Mouse (Mus musculus) neural tube, embryonic 11.5 days (tissue): ENCODE data around the gene BC035044. TPM values are rescaled to one million over a fixed set of nuclear protein-coding genes. Genes with fewer than 3 reads are reported as not detected.
"Not testable (repeated sequence)": the region's sequence is repeated elsewhere in the genome, so short reads cannot be mapped to it uniquely, and the experiment has no call there.

Experiments used
- ATAC-seq: fragments of 200-750 bp; cut with Nextera tagmentation; 2 replicates; pipeline ENCODE4 v1.8.0; 2017; ENCODE audit warnings: moderate number of reproducible peaks, mild to moderate bottlenecking, moderate TSS enrichment, moderate library complexity; ENCODE audit not compliant: insufficient read depth, low FRiP score, low TSS enrichment
- DNase-seq: peaks from one replicate; pipeline ENCODE4 v3.0.0-alpha.2; 2015; ENCODE audit warnings: low spot score
- H3K27ac ChIP-seq: fragments of 300-500 bp; sonication (generic); 2 replicates; pipeline ENCODE4 v1.5.1; 2014; ENCODE audit warnings: low read depth, mild to moderate bottlenecking, low read length
- H3K27me3 ChIP-seq: fragments of 300-500 bp; sonication (generic); 2 replicates; pipeline ENCODE4 v1.6.1; 2014; ENCODE audit warnings: mild to moderate bottlenecking, low read length, mixed read lengths; ENCODE audit not compliant: control insufficient read depth, insufficient read depth
- H3K36me3 ChIP-seq: fragments of 300-500 bp; sonication (generic); 2 replicates; pipeline ENCODE4 v1.6.1; 2014; ENCODE audit warnings: mild to moderate bottlenecking, low read length, moderate library complexity, mixed read lengths; ENCODE audit not compliant: control insufficient read depth, insufficient read depth
- H3K4me1 ChIP-seq: fragments of 300-500 bp; sonication (generic); 2 replicates; pipeline ENCODE4 v1.6.1; 2014; ENCODE audit warnings: low read length, mixed read lengths; ENCODE audit not compliant: control insufficient read depth, insufficient read depth
- H3K4me2 ChIP-seq: fragments of 300-500 bp; sonication (generic); 2 replicates; pipeline ENCODE4 v1.6.1; 2014; ENCODE audit warnings: low read depth, mild to moderate bottlenecking, moderate library complexity
- H3K4me3 ChIP-seq: fragments of 300-500 bp; sonication (generic); 2 replicates; pipeline ENCODE4 v1.5.1; 2014; ENCODE audit warnings: low read depth, low read length
- H3K9ac ChIP-seq: fragments of 300-500 bp; sonication (generic); 2 replicates; pipeline ENCODE4 v1.6.1; 2014; ENCODE audit warnings: mild to moderate bottlenecking, low read length
- H3K9me3 ChIP-seq: fragments of 300-500 bp; sonication (generic); 2 replicates; pipeline ENCODE4 v1.6.1; 2016; ENCODE audit warnings: low read length; ENCODE audit not compliant: control insufficient read depth
- WGBS: fragments of 180-500 bp; shearing (Covaris S2); extraction: QIAGEN DNeasy Blood & Tissue Kit; methylation state at CpG from one replicate; pipeline ENCODE4 v1.1.7; 2014; 5-methylcytosine and 5-hydroxymethylcytosine counted together
- polyA plus RNA-seq: library from polyadenylated mRNA; unstranded; fragments of >200 nt; fragmentation: Nextera tagmentation; extraction: Ambion mirVana; gene quantifications from 2 replicates; pipeline ENCODE4 v1.2.1, GENCODE M21; 2014

Gene BC035044
- polyA plus RNA-seq, 1 experiment from 2014 or later = 1.3 TPM

DNA sequence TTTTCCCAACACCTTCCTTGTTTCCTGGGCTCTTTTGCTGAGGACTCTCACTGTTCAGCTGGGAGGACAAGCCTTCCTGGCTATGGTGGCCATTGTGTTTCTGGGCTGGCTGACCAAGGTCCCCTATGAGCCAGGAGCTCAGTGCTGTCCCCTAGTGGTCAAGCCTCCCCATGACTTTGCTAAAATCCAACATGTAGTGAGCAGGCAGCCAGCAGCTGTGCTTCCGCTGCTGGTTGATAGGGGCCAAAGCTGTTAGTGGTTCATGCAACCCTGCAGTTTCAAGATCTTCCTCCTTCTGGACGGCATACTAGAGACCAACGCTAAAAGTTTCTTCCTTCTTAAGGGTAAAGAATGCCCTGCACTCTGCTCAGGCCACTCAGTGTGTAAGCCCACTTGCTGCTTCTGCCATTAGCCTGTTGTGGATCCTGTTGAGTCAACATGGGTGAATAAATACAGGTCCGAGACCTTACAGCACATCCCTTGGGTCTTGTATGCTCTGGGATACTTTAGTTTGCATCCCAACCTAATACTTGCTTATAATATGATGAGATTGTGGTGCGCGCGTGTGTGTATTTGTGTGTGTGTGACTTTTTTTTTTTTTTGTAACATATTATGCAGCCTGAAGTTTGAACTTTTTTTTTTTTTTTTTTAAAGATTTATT is 45.5 kb downstream of the BC035044 start:
- H3K9ac ChIP-seq = no peak overlapping the region
- H3K27ac ChIP-seq = no peak overlapping the region
- no peaks in the 10 kb centered on the region for H3K27me3 ChIP-seq
- ATAC-seq = peak; percentile 2
- 30% methylated on average over 7 of the region's 7 CpGs for WGBS
- H3K4me3 ChIP-seq = no peak overlapping the region
- H3K4me1 ChIP-seq = no peaks in the 10 kb centered on the region
- no peaks in the 10 kb centered on the region for H3K9me3 ChIP-seq
- peak; percentile 91 for DNase-seq
- H3K36me3 ChIP-seq = no peaks in the 10 kb centered on the region
- no peak overlapping the region for H3K4me2 ChIP-seq

DNA sequence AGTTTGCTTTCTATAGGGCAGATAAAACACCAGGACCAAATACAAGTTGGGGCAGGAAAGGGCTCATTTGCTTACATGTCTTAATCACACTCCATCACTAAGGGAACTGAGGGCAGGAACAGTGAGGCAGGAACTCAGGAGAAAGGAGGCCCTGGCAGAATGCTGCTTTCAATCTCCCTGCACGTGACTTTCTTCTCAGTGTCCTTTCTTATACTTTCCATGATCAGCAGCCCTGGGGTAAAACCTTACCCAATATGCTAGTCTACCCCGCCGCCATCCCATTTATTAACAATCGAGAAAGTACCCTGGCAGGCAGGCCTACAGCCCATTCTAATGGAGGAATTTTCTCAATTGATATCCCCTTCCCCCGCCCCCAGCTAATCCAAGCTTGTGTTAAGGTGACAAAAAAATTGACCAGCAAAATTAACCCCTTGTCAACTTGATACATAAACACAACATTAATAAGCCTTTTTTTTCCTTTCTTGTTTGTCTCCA is 46.3 kb downstream of the BC035044 start:
- no peak for DNase-seq
- 81% methylated on average over 5 of the region's 5 CpGs for WGBS

GRCm38 (mm10) chr6:128844131-128844530 is 46.8 kb downstream of the BC035044 start:
- DNase-seq = no peak
- Histone ChIP-seq H3K27ac (no peak overlapping the region), H3K4me3 (peak overlapping the region; percentile 79), H3K36me3 (no peaks in the 10 kb centered on the region), H3K9ac (no peak overlapping the region; the same call in 1 of the 2 replicates), H3K9me3 (no peaks in the 10 kb centered on the region), H3K4me1 (no peaks in the 10 kb centered on the region), H3K27me3 (no peaks in the 10 kb centered on the region), H3K4me2 (peak overlapping the region; percentile 72)
- no peak for ATAC-seq
- 43% methylated on average over 8 of the region's 8 CpGs for WGBS

More for the DNA sequence above, 46.3 kb downstream of the BC035044 start:
- H3K4me3 ChIP-seq = no peak overlapping the region
- H3K36me3 ChIP-seq = no peaks in the 10 kb centered on the region
- no peak overlapping the region for H3K9ac ChIP-seq
- no peaks in the 10 kb centered on the region for H3K9me3 ChIP-seq
- no peak overlapping the region for H3K27ac ChIP-seq
- H3K4me1 ChIP-seq = no peaks in the 10 kb centered on the region
- H3K4me2 ChIP-seq = no peak overlapping the region
- no peak for ATAC-seq
- no peaks in the 10 kb centered on the region for H3K27me3 ChIP-seq

- DNase-seq (peak; percentile 66), ATAC-seq (peak; percentile 18)
- peak overlapping the region; percentile 72 for H3K4me2 ChIP-seq
- WGBS = under 1% methylated on average over 22 of the region's 22 CpGs
- H3K27me3 ChIP-seq = no peaks in the 10 kb centered on the region
- H3K4me1 ChIP-seq = no peaks in the 10 kb centered on the region
- no peaks in the 10 kb centered on the region for H3K9me3 ChIP-seq
- peak overlapping the region; percentile 79 for H3K4me3 ChIP-seq
- peak overlapping the region; percentile 76 for H3K9ac ChIP-seq
- H3K27ac ChIP-seq = peak overlapping the region; percentile 78
- H3K36me3 ChIP-seq = no peaks in the 10 kb centered on the region
These were observed 47.4 kb downstream of the BC035044 start for GRCm38 (mm10) chr6:128843479-128843992.

- Histone ChIP-seq H3K4me2 (peak overlapping the region; percentile 72), H3K27me3 (no peaks in the 10 kb centered on the region), H3K36me3 (no peaks in the 10 kb centered on the region), H3K4me3 (peak overlapping the region; percentile 79), H3K4me1 (no peaks in the 10 kb centered on the region), H3K9me3 (no peaks in the 10 kb centered on the region), H3K9ac (peak overlapping the region; percentile 80), H3K27ac (peak overlapping the region; percentile 78)
- DNase-seq = peak; percentile 94
- ATAC-seq = peak; percentile 77
- WGBS = 0% methylated on average over 44 of the region's 44 CpGs
These were observed 47.9 kb downstream of the BC035044 start for GRCm38 (mm10) chr6:128842945-128843478.

GRCm38 (mm10) chr6:128842356-128842944 is 48.5 kb downstream of the BC035044 start:
- Histone ChIP-seq H3K4me2 (peak overlapping the region; percentile 72), H3K4me1 (no peaks in the 10 kb centered on the region), H3K36me3 (no peaks in the 10 kb centered on the region), H3K27me3 (no peaks in the 10 kb centered on the region), H3K27ac (0 out of 2 replicates have a peak overlapping the region, but pooled peaks have one; percentile 39), H3K4me3 (peak overlapping the region; percentile 79), H3K9ac (peak overlapping the region; percentile 80), H3K9me3 (no peaks in the 10 kb centered on the region)
- ATAC-seq (no peak), DNase-seq (no peak)
- 2% methylated on average over 20 of the region's 20 CpGs for WGBS

DNA sequence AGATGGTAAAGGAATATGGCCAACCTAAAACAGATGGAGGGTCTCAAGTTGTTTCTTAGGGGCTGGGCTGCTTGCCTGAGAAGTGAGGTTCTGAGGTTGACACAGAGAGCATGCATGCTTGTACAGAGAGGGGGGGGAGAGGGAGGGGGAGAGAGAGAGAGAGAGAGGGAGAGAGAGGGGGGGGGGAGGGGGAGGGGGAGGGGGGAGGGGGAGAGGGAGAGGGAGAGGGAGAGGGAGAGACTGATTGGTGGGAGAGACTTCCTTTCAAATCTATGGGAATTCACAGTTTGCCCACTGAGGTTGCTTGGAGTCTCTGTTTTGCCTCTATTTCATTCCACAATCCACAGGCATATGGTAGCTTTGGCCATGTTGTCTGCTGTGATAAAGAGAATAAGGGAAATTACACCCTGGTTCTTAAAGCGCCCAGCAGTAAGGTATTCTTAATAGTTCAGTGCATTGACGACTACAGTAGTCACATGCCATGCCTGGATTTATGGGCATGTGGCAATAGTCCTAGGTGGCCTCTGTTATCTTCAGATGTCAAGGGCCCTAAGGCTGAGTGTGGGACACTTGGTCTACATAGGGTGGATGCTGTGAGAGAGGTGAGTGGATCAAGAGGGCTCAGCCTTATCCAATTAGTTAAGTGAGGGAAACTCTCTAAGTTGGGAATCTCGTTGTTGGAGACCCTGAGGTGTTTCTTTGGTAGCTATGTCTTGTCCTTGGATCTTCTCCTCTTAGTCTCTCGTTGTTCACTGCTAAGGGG is 49.4 kb downstream of the BC035044 start:
- no peaks in the 10 kb centered on the region for H3K4me1 ChIP-seq
- H3K4me3 ChIP-seq = no peak overlapping the region
- no peak overlapping the region for H3K9ac ChIP-seq
- no peak for ATAC-seq
- 46% methylated on average over 4 of the region's 4 CpGs for WGBS
- H3K27me3 ChIP-seq = no peaks in the 10 kb centered on the region
- peak overlapping the region; percentile 72 for H3K4me2 ChIP-seq
- no peak overlapping the region for H3K27ac ChIP-seq
- H3K36me3 ChIP-seq = no peaks in the 10 kb centered on the region
- no peaks in the 10 kb centered on the region for H3K9me3 ChIP-seq
- DNase-seq = no peak

DNA sequence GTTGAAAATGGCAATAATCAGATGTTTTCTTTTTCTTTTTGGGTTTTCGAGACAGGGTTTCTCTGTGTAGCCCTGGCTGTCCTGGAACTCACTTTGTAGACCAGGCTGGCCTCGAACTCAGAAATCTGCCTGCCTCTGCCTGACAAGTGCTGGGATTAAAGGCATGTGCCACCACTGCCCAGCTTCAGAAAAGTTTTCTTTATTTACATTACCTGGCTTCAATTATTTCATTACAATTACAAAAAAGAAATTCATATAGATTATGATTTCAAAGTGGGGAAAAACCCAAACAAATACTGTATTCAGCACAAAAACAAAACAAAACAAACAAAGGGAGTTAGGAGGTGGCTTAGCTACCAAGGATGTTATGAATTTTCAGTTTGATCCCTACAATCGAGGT is 50.3 kb downstream of the BC035044 start:
- not testable (repeated sequence) for H3K4me2 ChIP-seq, H3K27me3 ChIP-seq, H3K27ac ChIP-seq, H3K9ac ChIP-seq, H3K9me3 ChIP-seq, ATAC-seq, H3K4me3 ChIP-seq, DNase-seq, H3K36me3 ChIP-seq, H3K4me1 ChIP-seq
- WGBS = 81% methylated on average over 3 of the region's 3 CpGs
